Mouse (Mus musculus): ENCODE results near the gene Itsn2.
"Not testable (repeated sequence)": the region's sequence is repeated elsewhere in the genome, so short reads cannot be mapped to it uniquely, and the experiment has no call there.

Itsn2 gene

DNA sequence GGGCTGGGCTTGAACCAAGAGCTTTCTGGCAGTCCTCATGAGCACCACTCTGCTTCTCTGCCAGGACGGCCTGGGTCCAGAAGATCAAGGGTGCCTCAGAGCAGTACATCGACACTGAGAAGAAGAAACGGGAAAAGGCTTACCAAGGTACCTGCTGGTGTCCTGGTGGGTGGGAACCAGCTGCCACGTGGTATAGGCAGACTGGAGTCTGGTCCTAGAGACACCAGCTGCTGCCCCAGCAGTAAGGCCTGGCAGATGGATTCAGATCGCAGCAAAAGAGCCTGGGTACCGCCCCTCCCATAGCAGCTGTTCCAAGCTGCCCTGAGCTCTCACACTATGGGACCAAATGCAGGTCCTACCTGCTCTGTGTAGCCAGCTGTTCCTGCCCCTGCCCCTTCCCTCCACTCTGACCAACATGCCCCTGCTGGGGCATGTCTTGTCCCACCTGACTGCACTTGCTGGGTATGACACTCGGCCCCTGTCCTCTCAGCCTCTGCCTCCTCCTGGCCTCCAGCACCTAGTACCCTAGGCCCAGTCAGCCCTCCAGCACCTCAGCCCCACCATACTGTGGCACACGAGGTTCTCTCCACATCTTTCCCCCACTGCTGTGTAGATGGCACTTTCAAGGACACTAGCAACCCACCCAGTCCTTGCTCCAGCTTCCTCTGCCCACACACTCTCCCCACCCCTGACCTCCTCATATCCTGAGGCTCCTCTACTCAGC, 116.6 kb downstream of the Itsn2 start:
- DNase-seq (ENCODE audit: low spot score): no peak

DNA sequence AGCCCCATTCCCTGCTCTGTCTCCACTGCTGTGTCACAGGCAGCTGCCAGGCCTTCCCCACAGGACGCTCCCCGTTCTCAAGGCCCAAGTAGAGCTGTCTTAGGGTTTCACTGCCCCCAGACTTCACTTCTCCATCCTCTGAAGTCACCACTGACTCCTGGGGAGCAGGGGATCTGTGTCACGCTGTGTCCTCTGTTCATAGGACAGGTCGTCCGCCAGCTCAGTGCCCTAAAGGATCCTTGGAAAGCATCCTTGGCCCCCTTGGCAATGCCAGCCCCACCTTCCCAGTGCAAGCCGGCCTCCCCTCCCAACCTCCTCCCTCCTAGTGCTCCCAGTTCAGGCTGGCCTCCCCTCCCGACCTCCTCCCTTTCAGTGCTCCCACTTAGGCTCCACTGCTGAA, 117.5 kb downstream of the Itsn2 start:
- no peak for DNase-seq (ENCODE audit: low spot score)

GRCm38 (mm10) chr12:4713361-4713760, 120.9 kb downstream of the Itsn2 start:
- DNase-seq (ENCODE audit: low spot score): no peak

GRCm38 (mm10) chr12:4715606-4716005, 123.2 kb downstream of the Itsn2 start:
- no peak for DNase-seq (ENCODE audit: low spot score)

- peak; percentile 41 for DNase-seq (ENCODE audit: low spot score)
Observed at GRCm38 (mm10) chr12:4717417-4717816, 125.0 kb downstream of the Itsn2 start.

GRCm38 (mm10) chr12:4719066-4719761, 126.8 kb downstream of the Itsn2 start:
- peak; percentile 19 for DNase-seq (ENCODE audit: low spot score)

DNA sequence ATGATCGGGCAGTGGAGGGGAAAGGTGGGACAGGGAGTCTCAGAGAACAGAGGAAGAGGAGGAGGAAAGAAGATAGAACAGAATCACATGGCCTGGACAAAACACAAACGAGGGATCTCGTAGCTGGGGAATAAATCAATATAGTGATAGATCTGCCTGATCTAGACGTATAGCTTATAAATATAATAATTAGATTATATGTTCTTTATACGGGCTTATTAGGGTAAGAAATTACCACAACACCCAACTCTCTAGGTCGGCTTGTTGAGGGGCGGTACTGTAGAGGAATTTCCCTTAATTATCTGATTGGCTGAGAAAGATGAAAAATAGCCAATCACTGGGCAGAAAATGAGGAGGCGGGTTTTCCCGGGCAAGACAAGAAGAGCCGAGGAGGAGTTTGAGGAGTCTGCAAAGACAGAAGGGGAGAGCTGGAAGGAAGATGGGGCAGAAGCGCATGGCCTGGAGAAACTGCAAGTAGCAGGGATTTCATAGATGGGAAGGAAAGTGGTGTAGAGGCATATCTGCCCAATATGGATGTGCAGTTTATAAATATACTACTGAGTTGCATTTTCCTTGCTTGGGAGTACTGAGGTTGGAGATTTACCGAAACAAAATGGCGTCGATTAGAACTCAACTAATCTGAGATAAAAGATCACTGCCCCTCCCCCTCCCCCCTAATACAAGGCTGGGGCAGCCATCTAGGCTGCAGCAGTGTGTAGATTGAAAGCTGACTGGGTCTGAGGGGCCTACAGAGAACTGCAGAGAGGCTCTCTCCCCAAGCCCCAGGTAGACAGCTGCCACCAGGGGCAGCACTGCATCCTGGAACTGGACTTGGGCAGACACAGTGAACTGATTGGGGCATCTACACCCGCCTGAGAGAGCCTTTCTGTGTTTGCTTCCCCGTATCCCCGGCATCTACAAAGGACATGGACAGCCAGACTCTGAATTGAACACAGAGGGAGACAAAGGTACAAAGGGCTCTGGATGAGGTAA, 127.6 kb downstream of the Itsn2 start:
- peak; percentile 59 for DNase-seq (ENCODE audit: low spot score)

DNA sequence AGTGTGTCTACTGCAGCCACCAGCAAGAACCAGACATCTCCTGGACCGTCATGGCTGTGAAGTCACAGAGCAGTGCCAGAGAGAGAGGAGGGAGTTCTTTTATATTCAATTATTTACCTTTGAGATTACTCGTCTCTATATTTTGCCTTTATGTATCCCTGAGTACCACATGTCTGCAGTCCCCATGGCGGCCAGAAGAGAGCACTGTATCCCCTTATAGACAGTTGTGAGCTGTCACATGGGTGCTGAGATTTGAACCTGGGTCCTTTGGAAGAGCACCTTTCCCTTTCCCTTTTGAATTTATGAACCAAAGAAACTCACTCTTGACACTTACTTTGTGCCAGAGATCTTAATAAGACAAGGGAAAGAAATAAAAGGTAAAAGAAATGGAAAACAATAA, 136.7 kb downstream of the Itsn2 start:
- no peak for DNase-seq (ENCODE audit: low spot score)

GRCm38 (mm10) chr12:4731629-4732028, 139.2 kb downstream of the Itsn2 start:
- no peak for DNase-seq (ENCODE audit: low spot score)

DNA sequence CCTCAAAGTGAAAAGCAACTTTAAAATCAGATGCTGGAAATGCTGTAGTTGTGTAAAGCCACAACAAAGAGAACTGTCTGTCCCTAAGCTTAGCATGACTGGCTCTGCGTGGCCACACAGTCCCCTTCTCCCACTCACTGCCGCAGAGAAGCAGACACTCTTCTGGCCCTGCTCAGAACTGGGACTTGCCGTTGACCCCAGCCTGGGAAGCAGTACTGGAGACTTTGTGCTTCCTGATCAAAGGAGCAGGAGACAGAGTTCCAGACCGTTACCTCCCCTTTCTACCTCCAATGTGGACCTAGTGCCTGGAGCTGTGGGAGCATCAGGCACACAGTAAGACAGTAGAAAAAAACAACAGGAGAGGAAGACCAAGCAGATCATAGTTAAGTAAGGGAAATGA, 139.9 kb downstream of the Itsn2 start:
- no peak for DNase-seq (ENCODE audit: low spot score)

GRCm38 (mm10) chr12:4738031-4738576, 145.7 kb downstream of the Itsn2 start, which contains the start of gene Fam228a:
Gene Fam228a (minus strand): TSS chr12:4738430.
- no peak for DNase-seq (ENCODE audit: low spot score)

DNA sequence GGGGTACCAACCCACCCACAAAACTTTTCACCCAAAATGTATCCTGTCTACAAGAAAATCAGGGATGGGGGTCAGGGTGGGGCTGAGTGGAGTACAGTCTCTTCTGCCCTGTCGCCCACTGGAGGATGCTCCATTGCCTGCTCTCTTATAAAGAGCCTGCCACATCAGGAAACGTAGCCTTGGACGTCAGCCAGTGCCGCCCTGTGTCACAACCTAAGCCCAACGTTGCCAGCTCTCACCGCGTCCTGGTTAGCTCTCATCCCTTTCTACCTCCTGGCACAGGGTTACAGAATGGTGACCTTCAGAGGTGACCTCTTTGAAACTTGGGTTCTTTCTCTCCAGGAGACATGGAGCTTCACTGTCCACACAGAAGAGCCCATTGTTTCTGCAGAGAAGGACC, 148.4 kb downstream of the Itsn2 start:
- DNase-seq (ENCODE audit: low spot score): no peak

GRCm38 (mm10) chr12:4742183-4742582, 149.7 kb downstream of the Itsn2 start:
- DNase-seq (ENCODE audit: low spot score): no peak

- no peak for DNase-seq (ENCODE audit: low spot score)
Observed at GRCm38 (mm10) chr12:4744486-4744885, 152.0 kb downstream of the Itsn2 start.

GRCm38 (mm10) chr12:4754451-4754850, 162.0 kb downstream of the Itsn2 start:
- DNase-seq (ENCODE audit: low spot score): not testable (repeated sequence)

DNA sequence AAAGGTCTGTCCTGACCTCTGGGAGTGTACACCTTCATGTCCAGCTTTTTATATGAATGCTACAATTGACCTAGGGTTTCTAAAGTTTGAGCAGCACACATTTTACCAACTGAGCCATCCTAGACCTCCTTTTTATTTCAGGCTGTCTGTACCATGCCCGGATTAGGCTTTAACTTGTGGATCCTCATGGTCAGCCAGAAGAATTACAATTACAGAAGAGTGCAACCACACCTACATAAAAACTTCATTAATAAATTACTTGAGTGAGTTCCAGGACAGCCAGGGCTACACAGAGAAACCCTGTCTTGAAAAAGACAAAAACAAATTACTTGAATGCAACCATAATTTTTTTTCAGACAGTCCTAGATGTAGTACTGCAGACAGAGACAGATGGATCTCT, 164.6 kb downstream of the Itsn2 start:
- no peak for DNase-seq (ENCODE audit: low spot score)

All from yolk sac, embryonic 10.5 days (tissue).